Mouse (Mus musculus) WW6 (cell line): ENCODE results near the gene Stk19.

Source experiments
- DNase-seq: peaks from one replicate; pipeline ENCODE4 v3.0.0-alpha.2; 2013; ENCODE audit warnings: low read depth, low spot score

Stk19 gene

DNA sequence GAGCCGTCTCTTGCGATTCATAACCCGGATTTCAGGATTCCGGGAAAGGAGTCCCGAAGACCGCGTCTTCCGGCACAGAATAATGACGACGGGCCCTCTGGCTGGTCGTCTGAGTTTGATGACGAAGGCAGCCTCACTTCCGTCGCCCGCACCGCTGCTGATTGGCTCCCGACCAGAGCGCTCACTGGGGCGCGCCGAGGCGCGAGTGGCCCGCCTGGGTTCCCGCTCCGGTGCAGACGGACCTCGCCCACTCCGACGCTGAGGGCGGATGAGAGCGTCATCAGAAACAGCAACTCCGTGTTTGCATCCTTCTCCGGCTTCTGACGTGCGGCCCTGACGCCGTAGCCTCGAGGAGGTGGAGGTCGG, at the start of gene Stk19, which contains the start of gene Dxo:
TSS of gene Stk19 (minus strand) at position 90 of the 366 bp plus-strand sequence.
TSS of gene Dxo (plus strand) at position 164 of the 366 bp plus-strand sequence.
- DNase-seq, result peak; percentile 94

DNA sequence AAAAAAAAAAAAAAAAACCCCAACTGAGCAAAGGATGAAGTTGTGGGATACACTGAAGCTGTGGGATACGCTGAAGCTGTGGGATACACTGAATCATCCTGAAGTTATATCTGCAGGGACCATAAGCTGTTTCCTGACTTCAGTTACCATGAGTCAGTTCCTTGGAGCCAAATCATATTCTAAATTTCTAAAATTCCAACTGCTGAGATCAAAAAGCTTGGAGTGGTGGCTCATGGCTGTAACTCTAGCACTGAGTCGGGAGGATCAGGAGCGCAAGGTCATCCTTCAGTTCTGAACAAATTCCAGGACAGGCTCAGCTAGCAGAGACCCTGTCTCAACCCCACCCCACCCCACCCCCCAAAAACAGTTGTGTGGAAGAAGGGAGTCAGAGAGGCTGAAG, 48.9 kb upstream of the Stk19 start:
- DNase-seq, result no peak

DNA sequence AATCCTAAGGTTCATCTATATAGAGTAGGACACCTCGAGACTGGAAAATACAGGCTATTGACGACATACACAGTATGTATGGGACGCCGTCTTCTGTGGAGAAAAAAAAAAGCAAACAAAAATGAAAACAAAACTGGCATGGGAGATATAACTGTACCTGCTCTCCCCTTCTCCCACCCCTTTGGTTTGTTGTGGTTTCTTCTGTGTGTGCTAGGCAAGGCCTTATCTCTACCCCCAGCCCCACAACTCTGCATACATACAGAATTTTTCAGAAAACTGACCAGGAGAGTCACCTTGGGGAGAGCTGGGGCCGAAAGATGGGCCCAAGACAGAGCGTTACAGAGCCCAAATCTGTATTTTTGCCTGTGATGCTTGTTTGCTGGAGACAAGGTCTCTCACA, 48.0 kb upstream of the Stk19 start:
- DNase-seq, result no peak

DNA sequence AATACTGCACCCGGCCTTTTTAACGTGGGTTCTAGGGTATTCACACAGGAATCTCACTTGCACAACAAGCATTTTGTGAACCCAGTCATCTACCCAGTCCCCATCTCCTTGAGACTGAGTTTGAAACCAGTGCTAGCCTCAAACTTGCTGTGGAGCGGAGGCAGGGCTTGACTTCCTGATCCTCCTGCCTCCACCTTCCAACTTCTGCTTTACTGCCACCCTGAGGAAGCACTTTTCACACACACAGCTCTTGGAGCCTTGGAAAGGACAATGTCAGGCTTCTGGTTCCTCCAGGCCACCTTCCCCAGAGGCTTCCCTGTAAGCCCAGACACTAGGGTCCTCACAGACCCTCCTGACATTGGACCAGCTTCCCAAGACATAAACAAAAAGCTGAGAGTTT, 46.6 kb upstream of the Stk19 start:
- DNase-seq, result no peak

DNA sequence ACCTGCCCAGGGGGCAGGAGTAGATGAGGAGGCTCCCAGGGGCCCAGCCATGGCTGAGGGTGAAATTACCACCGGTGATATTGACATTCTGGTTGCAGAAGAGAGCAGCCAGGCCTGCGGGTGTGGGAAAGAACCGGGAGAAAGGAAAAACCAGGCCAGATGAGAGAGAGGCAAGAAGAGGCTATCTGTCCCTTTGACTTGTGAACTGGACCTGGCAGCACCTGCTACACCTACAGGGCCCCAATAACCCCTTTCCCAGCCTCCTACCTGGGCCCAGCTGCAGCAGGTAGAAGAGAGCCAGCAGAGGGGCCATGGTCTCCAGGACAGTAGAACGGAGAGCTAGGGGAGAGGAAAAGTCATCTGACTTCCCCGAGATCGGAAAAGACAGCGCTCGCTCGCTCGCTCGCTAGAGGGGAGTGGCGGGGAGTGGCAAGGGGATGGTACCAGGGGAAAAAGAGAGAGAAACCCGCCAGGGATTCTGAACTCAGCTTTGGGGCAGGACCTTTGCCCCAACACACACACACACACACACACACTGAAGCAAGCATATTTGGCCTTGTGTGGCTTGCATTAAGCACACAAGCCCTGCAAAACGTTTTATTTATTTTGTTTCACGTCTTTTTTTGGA, 45.1 kb upstream of the Stk19 start, which contains the start of gene Gm20547:
TSS of gene Gm20547 (minus strand) at position 360 of the 628 bp plus-strand sequence.
- DNase-seq, result no peak

DNA sequence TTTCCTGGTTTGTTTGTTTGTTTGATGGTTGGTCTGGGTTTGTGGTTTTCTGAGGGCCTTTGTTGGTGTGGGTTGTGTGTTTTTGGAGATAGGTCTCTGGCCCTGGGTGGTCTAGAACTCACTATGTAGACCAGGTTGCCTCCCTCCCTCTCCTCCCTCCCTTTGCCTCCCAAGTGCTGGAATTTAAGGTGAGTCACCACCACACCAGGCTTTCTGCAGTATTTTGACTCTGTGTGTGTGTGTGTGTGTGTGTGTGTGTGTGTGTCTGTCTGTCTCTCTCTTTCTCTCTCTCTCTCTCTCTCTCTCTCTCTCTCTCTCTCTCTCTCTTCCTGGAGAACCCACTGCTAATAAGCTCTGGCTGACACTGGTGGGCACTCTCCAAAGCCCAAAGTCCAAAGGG, 44.4 kb upstream of the Stk19 start:
- no peak for DNase-seq

DNA sequence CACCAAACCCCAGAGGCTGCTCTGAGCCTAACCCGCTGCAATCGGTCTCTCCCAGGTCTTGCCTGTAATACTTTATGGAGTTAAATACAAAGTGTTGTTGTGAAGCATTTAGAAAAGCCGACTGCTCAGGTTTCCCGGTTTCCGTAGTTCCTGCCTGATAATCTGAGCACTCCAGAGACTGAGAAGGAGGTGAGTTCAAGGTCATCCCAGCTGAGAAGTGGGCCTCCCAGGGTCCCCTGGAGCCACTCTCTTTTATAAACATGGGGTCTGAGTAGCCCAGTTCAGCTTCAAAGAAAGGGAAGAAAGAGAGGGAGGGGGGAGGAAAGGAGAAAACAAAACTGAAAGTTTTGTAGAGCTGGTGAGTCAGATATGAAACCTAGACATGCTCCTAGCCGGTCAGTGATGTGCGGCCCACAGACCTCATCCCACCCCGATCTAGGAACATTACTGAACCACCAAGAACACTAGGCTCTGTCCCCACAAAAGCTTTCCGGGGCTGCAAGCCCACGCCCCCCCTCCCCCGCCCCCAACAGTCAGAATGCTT, 42.7 kb upstream of the Stk19 start, which contains the start of gene Zbtb12:
TSS of gene Zbtb12 (plus strand) at position 148 of the 544 bp plus-strand sequence.
- DNase-seq, result no peak

DNA sequence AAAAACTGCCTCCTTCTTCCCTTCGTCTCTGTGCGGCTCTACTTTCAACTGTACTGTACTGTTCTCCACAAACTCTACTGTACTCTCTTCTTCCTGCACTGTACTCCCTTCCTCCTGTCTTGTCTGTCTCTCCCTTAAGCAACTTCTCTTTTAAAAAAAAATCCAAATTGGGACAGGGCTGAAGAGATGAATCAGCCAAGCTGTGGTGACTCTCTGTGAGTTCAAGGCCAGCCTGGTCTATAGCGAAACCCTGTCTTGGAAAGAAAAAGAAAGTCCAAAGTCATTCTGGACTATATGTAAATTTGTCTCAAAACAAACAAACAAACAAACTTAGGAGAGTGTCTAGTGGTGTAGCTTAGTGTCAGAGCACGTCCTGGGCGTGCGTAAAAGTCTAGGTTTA, 37.6 kb upstream of the Stk19 start:
- DNase-seq, result no peak

DNA sequence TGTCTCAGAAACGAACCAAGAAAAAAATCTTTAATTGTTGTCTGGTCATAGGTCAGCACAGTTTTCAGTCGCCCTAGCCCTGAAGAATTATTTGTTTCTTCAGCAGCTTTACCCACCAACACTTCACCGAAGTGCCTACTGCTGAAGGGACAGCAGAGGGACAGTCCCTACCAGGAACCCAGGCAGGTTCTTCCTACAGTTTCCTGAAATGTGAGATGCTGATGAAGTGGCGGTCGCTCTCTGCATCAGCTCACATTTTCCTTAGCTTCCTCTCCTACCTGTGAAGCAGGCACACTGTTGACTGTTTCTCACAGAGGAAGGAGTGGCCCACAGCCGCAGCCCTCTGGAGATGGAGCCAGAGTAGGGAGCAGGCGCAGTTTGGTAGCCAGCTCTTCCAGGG, 29.2 kb upstream of the Stk19 start:
- DNase-seq, result no peak

DNA sequence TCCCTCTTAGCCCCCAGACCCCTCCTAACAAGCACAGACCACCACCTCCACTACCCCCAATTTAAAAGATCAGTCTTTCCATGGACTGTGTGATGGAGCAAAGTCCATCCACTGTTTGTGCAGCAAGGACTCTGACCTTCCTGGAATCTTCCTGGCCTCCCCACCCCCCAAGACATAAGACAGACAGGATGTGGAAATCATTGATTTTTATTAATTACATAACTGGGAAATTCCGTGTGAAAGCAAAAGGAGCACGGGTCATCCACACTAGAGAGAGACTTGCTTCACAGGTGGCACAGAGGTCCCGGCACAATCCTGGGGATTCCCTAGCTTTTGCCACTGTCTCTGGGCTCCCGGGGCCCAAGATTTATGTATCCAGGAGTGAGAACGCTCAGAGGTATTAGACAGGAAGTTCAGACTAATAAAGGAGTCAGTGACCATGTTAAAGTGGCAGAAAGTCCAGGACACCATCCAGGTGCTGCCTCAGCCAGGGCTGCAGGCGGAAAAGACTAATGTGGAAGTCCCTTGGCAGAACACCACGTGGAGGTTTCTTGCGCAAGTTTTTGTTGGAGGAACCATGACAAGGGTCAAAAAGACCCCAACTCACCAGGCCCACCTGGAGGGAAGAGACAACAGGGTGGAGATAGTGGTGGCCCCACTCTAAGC, 25.8 kb upstream of the Stk19 start, which contains the start of gene Cfb:
TSS of gene Cfb (minus strand) at position 103 of the 666 bp plus-strand sequence.
- no peak for DNase-seq

DNA sequence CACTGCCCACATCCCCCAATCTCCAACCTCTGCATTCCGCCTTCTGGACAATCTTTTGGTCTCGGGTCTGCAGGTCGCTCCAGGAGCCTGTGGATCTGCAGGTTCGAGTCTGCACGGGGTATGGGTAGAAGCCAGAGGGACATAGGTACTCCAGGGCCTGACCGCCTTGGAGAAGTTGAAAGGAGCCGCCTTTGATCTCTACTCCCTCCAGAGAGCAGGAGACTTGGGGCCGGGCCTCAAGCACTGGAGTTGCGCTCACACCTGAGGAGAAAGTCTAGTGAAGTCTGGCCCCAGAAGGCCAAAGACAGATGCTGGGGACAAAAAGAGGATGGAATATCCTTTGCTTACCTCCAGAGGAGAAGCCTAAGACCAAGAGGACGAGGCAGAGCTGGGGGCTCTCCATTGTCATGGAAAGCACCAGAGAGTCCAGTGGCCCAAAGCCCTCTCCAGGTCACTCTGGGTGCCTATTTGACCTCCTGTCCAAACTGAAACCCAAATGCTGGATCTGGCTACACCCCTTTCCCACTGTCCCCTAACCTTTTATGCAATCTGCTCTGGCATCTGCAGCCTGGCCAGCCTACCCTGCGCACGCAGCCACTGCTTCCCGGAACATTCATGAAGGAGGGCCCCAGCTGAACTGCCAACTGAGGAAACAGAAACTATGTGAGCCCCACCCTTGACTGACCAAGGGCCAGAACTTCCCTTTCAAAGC, 25.1 kb upstream of the Stk19 start:
- DNase-seq, result no peak

DNA sequence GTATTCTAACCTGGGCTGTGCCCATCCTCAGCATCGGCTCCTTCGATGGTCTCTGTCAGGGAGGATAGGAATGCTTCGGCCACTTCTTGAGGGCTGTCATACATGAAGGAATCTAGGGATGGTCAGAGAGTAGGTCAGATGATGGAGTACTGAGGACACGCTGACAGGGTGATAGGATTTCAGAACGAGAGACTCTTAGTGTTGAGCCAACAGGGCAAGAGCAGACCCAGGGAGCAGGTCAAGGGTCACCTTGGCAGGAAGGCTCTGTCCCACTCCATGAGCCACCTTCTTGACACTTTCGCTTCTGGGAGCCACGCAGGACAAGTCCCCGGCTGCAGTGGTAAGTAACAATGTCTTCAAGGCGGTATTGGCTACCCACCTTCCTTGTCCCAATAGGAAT, 23.8 kb upstream of the Stk19 start:
- no peak for DNase-seq

DNA sequence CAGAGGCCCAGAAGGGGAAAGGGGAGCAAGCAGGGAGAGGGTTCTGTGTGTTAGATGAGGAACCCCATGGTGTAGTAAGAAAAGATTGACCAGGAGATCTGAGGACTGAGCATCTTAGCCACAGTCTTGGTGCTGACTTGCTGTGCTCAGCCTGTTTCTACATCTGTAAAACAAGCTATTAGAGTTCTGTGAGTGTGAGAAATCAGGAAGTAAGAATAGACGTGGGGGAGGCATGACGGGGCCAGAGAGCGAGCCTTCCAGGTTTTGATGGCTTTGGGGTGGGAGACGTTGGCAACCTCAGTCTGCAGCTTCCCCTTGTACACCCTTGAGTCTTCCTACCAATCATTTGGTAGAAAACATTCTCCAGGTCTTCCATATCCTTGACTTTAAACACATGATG, 21.9 kb upstream of the Stk19 start:
- DNase-seq, result no peak

DNA sequence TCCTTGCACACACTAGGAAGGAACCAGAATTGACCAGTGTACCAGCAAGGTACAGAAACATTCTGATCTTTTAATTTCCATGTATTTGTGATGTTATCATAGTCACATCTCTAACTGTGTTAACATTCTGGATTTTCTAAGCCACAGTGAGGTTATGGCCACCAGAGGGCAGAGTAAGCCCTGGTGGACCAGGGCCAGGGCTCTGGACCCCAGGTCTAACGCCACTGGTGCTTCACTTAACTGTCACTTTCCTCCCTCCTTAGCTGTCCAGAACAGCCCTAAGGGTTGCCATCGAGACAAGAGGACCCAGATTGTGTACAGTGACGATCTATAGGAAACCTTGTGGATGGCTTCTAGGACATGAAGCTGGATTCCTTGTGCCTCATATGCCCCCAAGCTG, 19.1 kb upstream of the Stk19 start:
- DNase-seq, result no peak

DNA sequence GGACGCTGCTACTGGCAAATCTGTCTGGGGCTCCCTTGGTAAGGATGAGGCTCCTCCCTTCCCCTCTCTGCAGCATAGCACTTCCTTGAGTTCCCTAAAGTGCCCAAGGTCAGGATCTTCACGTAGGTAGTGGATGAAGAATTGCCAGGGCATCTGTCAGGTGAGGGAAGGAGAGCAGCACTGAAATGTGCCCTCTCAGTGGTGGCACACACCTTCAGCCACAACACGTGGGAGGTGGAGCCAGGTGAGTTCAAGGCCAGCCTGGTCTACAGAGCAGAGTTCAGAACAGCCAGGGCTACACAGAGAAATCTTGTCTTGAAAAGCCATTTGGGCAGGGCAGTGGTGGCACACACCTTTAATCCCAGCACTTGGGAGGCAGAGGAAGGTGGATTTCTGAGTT, 18.0 kb upstream of the Stk19 start:
- no peak for DNase-seq

DNA sequence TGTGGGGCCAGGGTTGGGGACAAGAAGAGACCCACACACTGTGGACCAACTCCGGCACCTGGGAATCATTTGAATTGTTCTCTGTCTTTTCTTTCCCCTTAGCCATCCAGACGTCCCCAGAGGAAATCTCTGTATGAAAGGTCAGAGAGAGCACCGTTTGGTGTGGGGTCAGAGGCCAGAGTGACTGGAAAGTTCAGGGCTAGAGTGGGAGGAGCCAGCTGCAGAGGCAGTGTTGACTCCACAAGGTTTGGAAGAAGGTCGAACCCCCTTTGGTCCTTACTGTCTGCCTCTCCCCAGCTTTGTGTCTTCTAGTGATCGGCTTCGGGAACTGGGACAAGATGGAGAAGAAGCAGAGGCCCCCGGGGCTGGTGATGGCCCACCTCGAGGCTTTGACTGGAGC, 16.8 kb upstream of the Stk19 start:
- no peak for DNase-seq

DNA sequence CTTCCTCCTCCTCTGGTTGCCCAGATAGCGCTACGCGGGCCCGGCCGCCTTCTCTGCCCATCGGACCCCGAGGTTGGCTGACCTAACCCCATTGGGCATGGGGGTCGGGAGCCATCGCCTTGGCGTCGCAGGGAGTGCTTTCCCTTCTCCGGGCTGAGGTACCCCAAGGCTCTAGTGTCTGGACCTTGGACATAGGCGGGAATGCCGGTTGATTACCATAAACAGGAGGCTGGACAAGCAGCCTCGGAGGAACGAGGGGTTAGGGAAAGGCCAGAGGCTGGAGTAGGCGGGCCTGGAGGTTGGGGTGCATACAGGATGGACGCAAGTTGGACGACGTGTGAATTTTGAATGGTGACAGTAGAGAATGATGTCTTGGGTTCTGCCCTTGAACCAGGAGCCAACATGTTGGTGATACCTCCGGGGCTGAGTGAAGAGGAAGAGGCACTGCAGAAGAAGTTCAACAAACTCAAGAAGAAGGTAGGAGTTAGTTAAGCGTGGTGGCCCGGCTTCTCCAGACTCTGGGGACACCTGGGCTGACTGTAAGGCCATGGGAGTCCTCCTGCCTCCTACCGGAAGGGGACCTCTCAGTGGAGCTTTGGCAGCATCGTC, 13.9 kb upstream of the Stk19 start:
- no peak for DNase-seq

DNA sequence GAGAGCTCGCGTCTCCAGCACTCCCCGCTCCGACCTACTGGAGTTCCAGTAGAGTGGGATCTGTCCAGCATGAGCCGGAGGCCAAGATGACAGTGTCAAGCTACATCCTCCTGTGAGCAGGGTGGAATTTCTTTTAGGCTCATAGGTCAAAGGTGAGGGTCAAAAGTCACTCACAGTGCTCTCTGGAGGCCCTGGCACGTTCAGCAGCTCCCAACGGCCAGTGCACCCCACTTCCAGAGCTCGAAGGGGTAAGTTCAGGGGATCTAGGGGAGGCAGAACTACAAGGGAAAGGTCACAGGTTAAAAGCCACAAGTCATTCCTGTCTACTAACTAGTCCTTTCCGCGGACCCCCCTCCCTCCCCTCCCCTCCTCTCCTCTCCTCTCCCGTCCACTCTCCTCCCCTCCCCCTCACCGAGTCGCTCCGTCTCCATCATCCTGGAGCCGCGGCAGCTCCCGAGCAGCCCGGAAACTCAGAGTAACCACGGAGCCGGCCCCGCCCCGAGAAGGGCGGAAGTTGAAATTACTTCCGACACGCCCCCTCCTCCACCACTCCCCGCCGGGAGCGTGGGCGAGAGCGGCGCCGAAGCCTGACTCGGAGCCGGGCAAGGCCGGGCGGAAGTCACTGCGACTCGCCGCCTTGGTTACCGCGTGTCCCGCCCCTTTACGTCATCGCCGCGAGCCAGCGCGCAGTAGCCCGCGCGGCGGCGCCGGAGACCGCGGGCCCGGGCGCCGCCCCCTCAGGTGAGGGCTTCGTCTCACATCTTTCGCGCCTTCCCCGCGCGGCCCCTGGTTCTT, 13.2 kb upstream of the Stk19 start, which contains the start of the genes Skiv2l and Nelfe:
TSS of gene Skiv2l (minus strand) at position 489 of the 795 bp plus-strand sequence.
TSS of gene Nelfe (plus strand) at position 670 of the 795 bp plus-strand sequence.
- DNase-seq, result peak; percentile 91

DNA sequence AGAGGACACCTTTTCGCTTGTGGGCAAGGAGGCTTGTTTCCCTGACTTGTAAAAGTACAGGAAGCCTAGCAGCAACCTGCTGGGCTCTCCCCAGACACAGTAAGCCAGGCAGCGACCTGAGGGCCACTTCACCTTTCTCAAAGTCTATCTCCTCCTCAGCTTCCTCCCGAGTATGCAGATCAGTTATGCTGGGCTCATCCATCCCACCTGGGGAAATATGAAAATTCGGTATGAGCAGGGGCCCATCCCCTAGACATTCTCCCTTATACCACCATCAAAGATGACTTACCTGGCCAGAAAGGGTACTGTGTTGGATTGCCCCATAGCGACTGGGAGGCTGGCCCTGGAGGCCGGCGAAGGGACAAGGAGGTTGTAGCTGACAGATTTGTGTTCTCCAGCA, 10.9 kb upstream of the Stk19 start:
- DNase-seq, result no peak

DNA sequence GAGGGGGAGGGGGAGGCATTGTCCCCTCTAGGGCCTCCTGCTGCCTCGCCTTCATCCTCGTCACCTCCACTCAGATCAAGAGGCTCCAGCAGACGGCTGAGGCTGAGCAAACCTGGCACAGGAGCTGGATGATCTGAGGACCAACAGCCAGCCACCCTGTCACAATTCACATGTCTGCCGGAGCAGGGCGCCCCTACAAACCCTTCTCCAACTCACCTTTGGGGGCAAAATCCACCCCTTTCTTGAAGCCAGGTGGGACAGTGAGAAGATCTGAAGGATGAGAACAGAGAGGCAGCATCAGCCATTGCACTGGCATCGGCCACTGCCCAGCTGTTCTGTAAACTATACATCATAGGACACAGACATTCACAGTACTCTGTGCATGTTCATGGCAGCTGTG, 10.4 kb upstream of the Stk19 start:
- DNase-seq, result no peak

DNA sequence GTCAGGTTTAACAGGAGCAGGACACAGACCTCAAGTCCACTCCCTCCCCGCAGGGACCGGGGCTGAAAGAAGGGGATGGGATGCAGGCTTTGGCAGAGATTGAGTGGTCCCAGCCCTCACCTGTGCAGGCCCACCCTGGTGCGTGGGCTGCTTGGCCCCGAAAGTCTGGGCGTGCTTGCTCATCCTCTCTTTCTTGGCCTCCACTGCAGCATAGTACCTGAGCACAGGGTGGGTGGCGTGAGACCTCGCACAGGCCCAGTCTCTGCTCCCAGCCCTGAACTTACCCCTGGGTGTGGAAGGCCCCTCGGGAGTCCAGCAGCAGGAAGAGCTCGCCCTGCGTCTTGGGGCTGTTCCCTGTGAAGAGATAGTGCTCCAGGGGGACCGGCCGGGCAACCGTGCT, 8.1 kb upstream of the Stk19 start:
- DNase-seq, result no peak
